Mouse (Mus musculus) forebrain, embryonic 13.5 days (tissue): ENCODE data around the gene Prkg1. TPM values are rescaled to one million over a fixed set of nuclear protein-coding genes. Genes with fewer than 3 reads are reported as not detected.

ENCODE experiments used
- ATAC-seq: fragments of 200-750 bp; cut with Nextera tagmentation; 2 replicates; pipeline ENCODE4 v1.8.0; 2017
- H3K27ac ChIP-seq: fragments of 300-500 bp; sonication (generic); 2 replicates; pipeline ENCODE4 v1.5.1; 2015; ENCODE audit warnings: inconsistent platforms, mild to moderate bottlenecking, moderate library complexity
- H3K27me3 ChIP-seq: fragments of 300-500 bp; sonication (generic); 2 replicates; pipeline ENCODE4 v1.6.1; 2015; ENCODE audit warnings: mild to moderate bottlenecking, inconsistent platforms
- H3K36me3 ChIP-seq: fragments of 300-500 bp; sonication (generic); 2 replicates; pipeline ENCODE4 v1.6.1; 2015; ENCODE audit warnings: mild to moderate bottlenecking, inconsistent platforms; ENCODE audit not compliant: poor library complexity, severe bottlenecking
- H3K4me1 ChIP-seq: fragments of 300-500 bp; sonication (generic); 2 replicates; pipeline ENCODE4 v1.6.1; 2015; ENCODE audit warnings: inconsistent platforms
- H3K4me2 ChIP-seq: fragments of 300-500 bp; sonication (generic); 2 replicates; pipeline ENCODE4 v1.6.1; 2015; ENCODE audit warnings: inconsistent platforms, mild to moderate bottlenecking, moderate library complexity
- H3K4me3 ChIP-seq: fragments of 300-500 bp; sonication (generic); 2 replicates; pipeline ENCODE4 v1.5.1; 2015; ENCODE audit warnings: mild to moderate bottlenecking, inconsistent platforms
- H3K9ac ChIP-seq: fragments of 300-500 bp; sonication (generic); 2 replicates; pipeline ENCODE4 v1.6.1; 2015; ENCODE audit warnings: mild to moderate bottlenecking, inconsistent platforms
- H3K9me3 ChIP-seq: fragments of 300-500 bp; sonication (generic); replicated peaks from 2 replicates; pipeline ENCODE4 v1.6.1; 2016; ENCODE audit warnings: inconsistent platforms
- WGBS: fragments of 180-500 bp; shearing (Covaris S2); methylation state at CpG from one replicate; pipeline ENCODE4 v1.1.7; 2015; 5-methylcytosine and 5-hydroxymethylcytosine counted together
- polyA plus RNA-seq: library from polyadenylated mRNA; unstranded; fragments of >200 nt; fragmentation: Nextera tagmentation; extraction: Ambion mirVana; gene quantifications from 2 replicates; pipeline ENCODE4 v1.2.1, GENCODE M21; 2015

Prkg1 gene
- polyA plus RNA-seq, 1 experiment from 2014 or later = 1.3 TPM

GRCm38 (mm10) chr19:30938058-30938457, 826.8 kb downstream of the Prkg1 start:
- no peak overlapping the region for H3K4me2 ChIP-seq
- 72% methylated on average over 2 of the region's 2 CpGs for WGBS
- no peaks in the 10 kb centered on the region for H3K9me3 ChIP-seq
- no peak overlapping the region for H3K4me3 ChIP-seq
- no peaks in the 10 kb centered on the region for H3K27me3 ChIP-seq
- no peak overlapping the region for H3K9ac ChIP-seq
- H3K27ac ChIP-seq = no peak overlapping the region
- H3K36me3 ChIP-seq = no peaks in the 10 kb centered on the region
- ATAC-seq = no peak
- H3K4me1 ChIP-seq = no peaks in the 10 kb centered on the region

- no peaks in the 10 kb centered on the region for H3K27me3 ChIP-seq
- H3K36me3 ChIP-seq = no peaks in the 10 kb centered on the region
- H3K4me3 ChIP-seq = no peak overlapping the region
- WGBS = 89% methylated on average over 5 of the region's 5 CpGs
- H3K27ac ChIP-seq = no peak overlapping the region
- no peak overlapping the region for H3K9ac ChIP-seq
- no peak overlapping the region for H3K4me2 ChIP-seq
- no peaks in the 10 kb centered on the region for H3K4me1 ChIP-seq
- no peak for ATAC-seq
- no peaks in the 10 kb centered on the region for H3K9me3 ChIP-seq
Measured at GRCm38 (mm10) chr19:30931469-30932192, 833.2 kb downstream of the Prkg1 start.

- H3K27ac ChIP-seq = no peak overlapping the region
- no peak for ATAC-seq
Measured at GRCm38 (mm10) chr19:30924032-30924431, 840.8 kb downstream of the Prkg1 start.

GRCm38 (mm10) chr19:30902290-30902689, 862.5 kb downstream of the Prkg1 start:
- Histone ChIP-seq H3K9ac (no peak overlapping the region), H3K27ac (no peak overlapping the region), H3K27me3 (no peaks in the 10 kb centered on the region), H3K4me2 (no peak overlapping the region), H3K4me1 (no peaks in the 10 kb centered on the region), H3K36me3 (no peaks in the 10 kb centered on the region), H3K4me3 (no peak overlapping the region), H3K9me3 (no peaks in the 10 kb centered on the region)
- no peak for ATAC-seq

More at GRCm38 (mm10) chr19:30924032-30924431, 840.8 kb downstream of the Prkg1 start:
- H3K36me3 ChIP-seq = no peaks in the 10 kb centered on the region
- no peaks in the 10 kb centered on the region for H3K9me3 ChIP-seq
- H3K27me3 ChIP-seq = no peaks in the 10 kb centered on the region
- no peak overlapping the region for H3K4me2 ChIP-seq
- no peaks in the 10 kb centered on the region for H3K4me1 ChIP-seq
- 100% methylated on average over 1 of the region's 1 CpGs for WGBS
- no peak overlapping the region for H3K4me3 ChIP-seq
- H3K9ac ChIP-seq = no peak overlapping the region

- H3K4me2 ChIP-seq = no peak overlapping the region
- no peaks in the 10 kb centered on the region for H3K36me3 ChIP-seq
- H3K9ac ChIP-seq = no peak overlapping the region
- H3K4me3 ChIP-seq = no peak overlapping the region
- H3K4me1 ChIP-seq = no peaks in the 10 kb centered on the region
- H3K27ac ChIP-seq = no peak overlapping the region
- no peaks in the 10 kb centered on the region for H3K27me3 ChIP-seq
- H3K9me3 ChIP-seq = no peaks in the 10 kb centered on the region
- ATAC-seq = no peak
- 78% methylated on average over 3 of the region's 3 CpGs for WGBS
Measured at GRCm38 (mm10) chr19:30901025-30901424, 863.8 kb downstream of the Prkg1 start.

- no peak overlapping the region for H3K4me2 ChIP-seq
- no peaks in the 10 kb centered on the region for H3K27me3 ChIP-seq
- no peak overlapping the region for H3K4me3 ChIP-seq
- no peak overlapping the region for H3K27ac ChIP-seq
- 63% methylated on average over 2 of the region's 2 CpGs for WGBS
- no peak overlapping the region for H3K9ac ChIP-seq
- H3K9me3 ChIP-seq = no peaks in the 10 kb centered on the region
- H3K4me1 ChIP-seq = no peaks in the 10 kb centered on the region; the same call in 1 of the 2 replicates
- ATAC-seq = no peak
- no peaks in the 10 kb centered on the region for H3K36me3 ChIP-seq
Measured at GRCm38 (mm10) chr19:30890377-30890776, 874.5 kb downstream of the Prkg1 start.

- Histone ChIP-seq H3K27ac (no peak overlapping the region), H3K4me1 (no peaks in the 10 kb centered on the region; the same call in 1 of the 2 replicates), H3K4me2 (no peak overlapping the region), H3K36me3 (no peaks in the 10 kb centered on the region), H3K27me3 (no peaks in the 10 kb centered on the region), H3K9ac (no peak overlapping the region), H3K9me3 (no peaks in the 10 kb centered on the region), H3K4me3 (no peak overlapping the region)
- 82% methylated on average over 3 of the region's 3 CpGs for WGBS
- ATAC-seq = no peak
Measured at GRCm38 (mm10) chr19:30889851-30890250, 875.0 kb downstream of the Prkg1 start.

- no peak for ATAC-seq
- WGBS = 84% methylated on average over 4 of the region's 4 CpGs
Measured at GRCm38 (mm10) chr19:30861441-30861840, 903.4 kb downstream of the Prkg1 start.

GRCm38 (mm10) chr19:30851023-30851422, 913.8 kb downstream of the Prkg1 start:
- no peaks in the 10 kb centered on the region for H3K4me1 ChIP-seq
- no peak overlapping the region for H3K9ac ChIP-seq
- no peaks in the 10 kb centered on the region for H3K36me3 ChIP-seq
- H3K27ac ChIP-seq = no peak overlapping the region
- no peak for ATAC-seq
- H3K4me2 ChIP-seq = no peak overlapping the region
- no peak overlapping the region for H3K4me3 ChIP-seq
- H3K27me3 ChIP-seq = no peaks in the 10 kb centered on the region
- H3K9me3 ChIP-seq = no peaks in the 10 kb centered on the region
- WGBS = 84% methylated on average over 4 of the region's 4 CpGs

More at GRCm38 (mm10) chr19:30861441-30861840, 903.4 kb downstream of the Prkg1 start:
- Histone ChIP-seq H3K9ac (no peak overlapping the region), H3K36me3 (no peaks in the 10 kb centered on the region), H3K4me3 (no peak overlapping the region), H3K27me3 (no peaks in the 10 kb centered on the region), H3K27ac (no peak overlapping the region), H3K9me3 (no peaks in the 10 kb centered on the region), H3K4me1 (no peaks in the 10 kb centered on the region), H3K4me2 (no peak overlapping the region)

GRCm38 (mm10) chr19:30844916-30845315, 919.9 kb downstream of the Prkg1 start:
- Histone ChIP-seq H3K9ac (no peak overlapping the region), H3K4me2 (no peak overlapping the region), H3K27me3 (no peaks in the 10 kb centered on the region), H3K9me3 (no peaks in the 10 kb centered on the region), H3K36me3 (no peaks in the 10 kb centered on the region), H3K4me3 (no peak overlapping the region), H3K27ac (no peak overlapping the region), H3K4me1 (no peaks in the 10 kb centered on the region)
- WGBS = 84% methylated on average over 4 of the region's 4 CpGs
- no peak for ATAC-seq

- peak; percentile 55 for ATAC-seq
- 81% methylated on average over 4 of the region's 4 CpGs for WGBS
- H3K4me1 ChIP-seq = no peaks in the 10 kb centered on the region
- no peak overlapping the region for H3K27ac ChIP-seq
- H3K36me3 ChIP-seq = no peaks in the 10 kb centered on the region
- H3K27me3 ChIP-seq = no peaks in the 10 kb centered on the region
- no peak overlapping the region for H3K9ac ChIP-seq
- no peaks in the 10 kb centered on the region for H3K9me3 ChIP-seq
- no peak overlapping the region for H3K4me3 ChIP-seq
- no peak overlapping the region for H3K4me2 ChIP-seq
Measured at GRCm38 (mm10) chr19:30843637-30844036, 921.2 kb downstream of the Prkg1 start.

GRCm38 (mm10) chr19:30843052-30843564, 921.7 kb downstream of the Prkg1 start:
- WGBS = 10% methylated on average over 4 of the region's 4 CpGs

GRCm38 (mm10) chr19:30842640-30843039, 922.2 kb downstream of the Prkg1 start:
- ATAC-seq = peak; percentile 12; the same call in 1 of the 2 replicates

More at GRCm38 (mm10) chr19:30843052-30843564, 921.7 kb downstream of the Prkg1 start:
- no peaks in the 10 kb centered on the region for H3K36me3 ChIP-seq
- no peak overlapping the region for H3K4me3 ChIP-seq
- no peak overlapping the region for H3K4me2 ChIP-seq
- peak; percentile 92 for ATAC-seq
- H3K4me1 ChIP-seq = no peaks in the 10 kb centered on the region
- no peaks in the 10 kb centered on the region for H3K9me3 ChIP-seq
- H3K27ac ChIP-seq = no peak overlapping the region
- no peaks in the 10 kb centered on the region for H3K27me3 ChIP-seq
- H3K9ac ChIP-seq = no peak overlapping the region

More at GRCm38 (mm10) chr19:30842640-30843039, 922.2 kb downstream of the Prkg1 start:
- 63% methylated on average over 1 of the region's 1 CpGs for WGBS
- Histone ChIP-seq H3K9ac (no peak overlapping the region), H3K4me1 (no peaks in the 10 kb centered on the region), H3K36me3 (no peaks in the 10 kb centered on the region), H3K4me3 (no peak overlapping the region), H3K9me3 (no peaks in the 10 kb centered on the region), H3K27ac (no peak overlapping the region), H3K27me3 (no peaks in the 10 kb centered on the region), H3K4me2 (no peak overlapping the region)
